Mouse (Mus musculus) hematopoietic stem cell, adult 5-6 weeks (primary cell): ENCODE measurements at regions not wholly inside any gene's neighbourhood (a gene's known extent, or its start where the extent isn't known, plus 50 kb on each side); places are given as distances from the start of the nearest gene placed in this dataset.
"Not testable (repeated sequence)": the region's sequence is repeated elsewhere in the genome, so short reads cannot be mapped to it uniquely, and the experiment has no call there.

ENCODE experiments used
- ATAC-seq, 2 experiments: fragments of 125-278 bp in 1 of 2; replicated peaks in 1 of 2; 2 replicates each; pipeline ENCODE4 v1.8.0; 2016 to 2017; ENCODE audit warnings: inconsistent platforms in 2 of 2, mild to moderate bottlenecking in 2 of 2, moderate number of reproducible peaks in 2 of 2, low read depth in 1 of 2, moderate TSS enrichment in 1 of 2; ENCODE audit not compliant: low FRiP score in 2 of 2, poor library complexity in 2 of 2, severe bottlenecking in 2 of 2, insufficient read depth in 1 of 2, low TSS enrichment in 1 of 2

- peak; percentile 58 to 66; a peak in 2 of 4 replicates for ATAC-seq
Measured at GRCm38 (mm10) chr13:113494688-113495087, 123.7 kb downstream of the Snx18 start.

DNA sequence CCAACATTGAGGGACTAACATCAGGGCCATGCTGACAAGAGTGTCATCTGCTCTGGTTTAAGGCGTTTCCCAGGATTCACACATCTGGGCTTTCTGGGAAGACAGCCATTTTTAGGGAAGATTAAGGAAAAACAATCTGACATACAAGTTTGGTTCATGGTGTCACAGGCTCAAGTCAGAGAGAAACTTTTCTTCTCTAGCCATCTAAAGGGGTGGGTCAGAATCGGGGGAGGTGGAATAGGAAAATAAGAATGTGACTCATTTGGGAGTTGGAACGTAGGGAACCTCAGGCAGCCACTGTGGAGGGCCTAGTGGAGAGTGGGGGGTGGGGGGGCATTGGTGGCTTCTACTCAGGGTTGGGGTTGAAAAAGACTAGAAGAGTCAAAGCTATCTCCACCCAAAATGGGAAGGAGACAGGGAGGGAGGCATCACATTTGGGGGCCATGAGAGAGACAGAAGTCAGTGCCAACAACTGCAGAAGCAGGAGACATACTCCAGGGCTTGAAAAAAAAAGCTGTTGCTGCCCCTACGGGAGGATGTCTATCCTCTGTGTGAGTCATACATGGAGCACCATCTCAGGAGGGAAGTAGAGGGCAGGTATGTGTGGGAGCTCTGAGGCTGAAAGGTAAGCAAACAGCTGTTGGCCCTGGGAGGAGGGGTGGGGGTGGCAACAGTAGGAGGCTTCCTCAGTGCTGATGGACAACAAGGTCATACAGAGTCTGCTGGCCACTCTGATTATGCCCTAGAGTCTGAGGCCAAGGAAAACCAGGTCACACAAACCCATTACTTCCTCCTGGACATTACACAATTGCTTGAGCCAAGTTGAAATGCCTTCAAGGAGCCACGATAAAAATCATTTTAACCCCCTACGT is 128.2 kb downstream of the Snx18 start:
- ATAC-seq: no peak

GRCm38 (mm10) chr13:113486368-113486955 is 131.9 kb downstream of the Snx18 start:
- ATAC-seq: peak; percentile 65

- peak in 1 of 2 experiments; percentile 72; a peak in 1 of 4 replicates for ATAC-seq
Measured at GRCm38 (mm10) chr13:113485511-113485910, 132.9 kb downstream of the Snx18 start.

- ATAC-seq: no peak
Measured at GRCm38 (mm10) chr13:113484159-113484762, 134.1 kb downstream of the Snx18 start.

DNA sequence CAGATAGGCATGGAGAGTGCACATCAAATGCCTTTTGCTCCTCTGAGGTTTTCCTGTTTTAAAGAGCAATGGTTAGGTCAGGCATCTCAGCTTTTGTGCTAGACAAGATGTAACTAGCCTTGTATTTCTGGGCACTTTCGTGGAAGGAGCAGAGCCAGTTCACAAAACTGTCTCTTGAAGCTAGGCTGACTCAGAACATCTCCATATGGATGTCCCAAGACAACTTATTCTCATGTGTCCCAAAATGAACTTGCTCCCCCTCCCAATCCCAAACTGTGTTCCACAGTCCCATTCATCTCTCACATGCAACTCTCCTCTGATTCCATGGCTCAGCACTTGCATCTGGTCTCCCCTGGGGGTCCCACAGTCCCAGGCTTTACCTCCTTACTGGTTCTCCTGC is 135.5 kb downstream of the Snx18 start:
- no peak for ATAC-seq

DNA sequence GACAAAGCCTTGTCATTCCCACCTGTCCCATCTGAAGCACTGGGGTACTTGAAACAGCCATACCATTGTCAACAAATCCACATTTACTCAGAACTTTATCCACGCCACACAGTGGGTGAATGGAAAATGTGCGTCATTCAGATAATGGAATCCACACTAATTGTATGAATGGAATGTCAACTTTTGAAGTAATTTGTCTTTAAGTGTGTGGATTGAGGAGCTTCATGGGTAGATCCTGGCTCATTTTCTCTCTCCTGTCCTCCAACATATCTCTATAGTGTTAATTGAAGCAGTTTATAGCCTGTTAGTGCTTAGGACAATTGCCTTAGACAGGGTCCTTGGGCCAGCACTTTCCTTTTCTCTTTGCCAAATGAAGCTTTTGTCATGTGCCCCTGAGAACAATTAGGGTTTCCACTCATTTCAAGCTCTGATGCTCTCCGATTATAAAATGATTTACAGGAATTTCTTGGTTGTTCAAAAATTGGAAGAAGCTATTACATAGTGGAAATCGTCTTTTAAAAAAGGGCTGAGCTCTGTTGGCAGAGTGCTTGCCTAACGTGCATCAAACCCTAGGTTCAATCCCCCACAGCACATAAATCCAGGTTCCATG is 140.4 kb downstream of the Snx18 start:
- no peak for ATAC-seq

DNA sequence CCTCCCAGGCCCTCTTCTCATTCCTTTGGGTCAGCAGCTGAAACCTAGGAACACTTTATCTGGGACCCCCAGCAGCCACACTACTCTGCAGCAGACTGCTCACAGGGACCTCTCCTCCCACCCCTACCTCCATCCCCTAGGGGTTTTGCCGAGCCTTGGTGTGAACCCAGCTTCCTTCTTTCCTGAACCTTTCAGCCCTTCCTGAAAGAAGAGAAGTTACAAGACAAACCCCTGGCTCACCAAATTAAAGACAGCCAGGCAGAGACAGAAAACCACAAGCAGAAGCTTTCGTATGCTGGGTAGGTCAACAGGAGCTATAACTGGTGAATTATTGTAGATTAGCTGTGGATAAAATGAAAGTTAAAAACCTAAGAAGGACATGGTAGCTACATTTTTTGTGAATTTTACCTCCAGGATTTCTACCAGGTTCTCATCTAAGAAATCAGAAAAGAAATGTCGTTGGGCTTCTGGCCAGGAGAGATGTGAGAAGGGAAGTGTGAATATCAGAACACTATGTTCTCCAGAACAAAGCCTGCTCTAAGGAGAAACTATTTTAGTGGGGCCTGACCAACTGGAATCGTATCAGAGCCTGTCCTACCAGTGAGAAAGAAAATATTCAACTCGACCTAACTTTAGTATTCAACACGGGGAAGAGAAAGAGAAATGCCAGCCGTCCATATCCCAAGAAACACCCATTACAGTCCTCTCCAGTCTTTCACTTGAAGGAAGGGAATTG is 147.4 kb downstream of the Snx18 start:
- ATAC-seq: peak in 1 of 2 experiments; percentile 27; a peak in 1 of 4 replicates

DNA sequence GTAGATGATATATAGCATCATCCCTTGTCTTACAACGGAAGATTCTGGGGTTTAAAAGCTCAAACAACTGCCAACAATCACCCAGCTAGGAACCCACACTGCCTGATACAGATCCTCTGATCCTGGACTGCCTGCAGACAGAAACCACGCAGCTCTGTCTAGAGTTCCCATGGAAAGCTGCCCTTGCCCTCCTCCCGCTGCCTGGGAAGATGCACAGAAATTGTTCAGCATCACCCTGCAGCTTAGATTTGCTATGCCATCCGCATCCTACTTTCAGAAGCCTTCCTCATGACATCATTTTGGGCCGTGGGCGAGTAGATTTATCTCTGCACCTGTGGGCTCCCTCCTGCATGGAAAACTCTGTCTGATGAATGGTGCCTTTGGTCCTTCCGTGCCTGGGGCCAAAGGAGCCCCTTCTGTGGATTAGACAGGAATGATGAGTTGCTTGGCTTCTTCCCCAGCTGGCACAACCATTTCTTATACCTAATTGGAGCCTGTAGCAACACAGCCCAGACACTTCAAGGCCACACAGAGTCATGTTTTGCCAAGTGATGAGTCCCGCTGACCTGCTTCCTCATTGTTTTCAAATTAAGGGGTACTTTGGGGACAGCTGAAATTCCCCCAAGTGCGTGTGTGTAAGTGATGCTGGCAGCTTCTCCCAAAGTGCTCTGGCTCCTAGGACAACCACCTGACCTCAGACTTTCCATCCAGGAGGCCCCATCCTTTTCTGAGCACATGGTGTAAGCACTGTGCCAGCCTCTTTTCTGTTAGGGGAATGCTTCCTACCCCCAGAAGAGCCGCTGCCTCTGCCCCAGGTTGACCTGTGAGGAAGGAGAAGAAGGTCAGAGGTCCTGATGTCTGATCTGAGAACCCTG is 153.9 kb downstream of the Snx18 start:
- no peak; a peak in 1 of 4 replicates for ATAC-seq

- no peak for ATAC-seq
Measured at GRCm38 (mm10) chr13:113463420-113463819, 154.9 kb downstream of the Snx18 start.

DNA sequence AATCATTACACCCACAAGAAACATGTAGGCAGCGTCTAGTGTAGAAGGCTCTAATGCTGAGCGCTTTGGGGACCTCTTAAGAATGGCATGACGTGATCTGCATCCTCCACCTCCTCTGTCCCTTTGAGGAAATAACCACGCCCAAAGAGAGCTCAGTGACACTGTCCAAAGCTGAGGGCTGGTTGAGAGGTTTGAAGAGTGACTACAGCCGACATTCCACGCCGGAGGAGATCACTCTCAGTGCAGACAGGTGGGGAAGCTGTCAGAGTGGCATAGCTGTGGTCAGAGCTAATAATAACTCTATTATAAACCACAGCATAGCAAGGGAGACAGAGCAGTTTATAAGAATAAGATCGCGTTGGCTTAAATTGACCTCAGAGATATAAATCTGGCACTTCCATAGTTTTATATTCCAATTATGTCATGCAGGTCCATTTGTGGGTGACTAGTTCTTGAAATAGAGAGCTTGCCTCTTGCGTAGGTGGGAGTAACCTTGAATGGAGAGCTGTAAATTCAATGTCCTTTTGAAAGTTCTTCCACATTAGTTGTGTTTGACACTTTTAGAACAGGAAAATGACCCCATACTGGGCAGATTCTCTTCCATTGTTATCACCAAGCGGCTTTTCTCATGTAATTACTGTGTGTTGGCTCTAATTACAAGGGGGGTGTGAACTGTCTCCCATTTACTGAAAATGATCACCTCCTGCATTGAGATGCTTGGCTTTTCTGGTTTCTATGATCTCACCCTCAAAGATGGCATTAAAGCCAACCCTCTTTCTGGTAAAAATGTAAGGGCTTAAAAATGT is 161.7 kb downstream of the BC067074 start:
- peak; percentile 46 to 60 for ATAC-seq

DNA sequence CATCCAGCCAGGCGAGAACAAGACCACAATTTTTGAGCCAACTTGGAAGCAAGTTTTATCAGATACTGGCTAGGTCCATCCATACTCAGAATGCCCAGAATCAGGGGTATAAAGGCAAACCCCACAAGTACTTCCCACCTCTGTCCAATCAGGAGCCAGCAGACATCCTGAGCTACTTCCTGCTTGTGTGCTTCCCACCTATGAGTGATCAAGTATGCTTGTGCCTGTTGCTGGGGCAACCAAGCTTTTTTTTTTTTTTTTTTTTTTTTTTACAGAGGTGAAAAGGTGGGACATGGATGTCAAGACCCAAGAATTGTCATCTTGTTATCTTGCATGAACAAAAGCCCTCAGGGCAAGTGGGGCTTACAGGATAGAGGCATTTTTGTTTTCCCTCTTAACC is 155.4 kb downstream of the BC067074 start:
- peak in 1 of 2 experiments; percentile 33; a peak in 1 of 4 replicates for ATAC-seq

DNA sequence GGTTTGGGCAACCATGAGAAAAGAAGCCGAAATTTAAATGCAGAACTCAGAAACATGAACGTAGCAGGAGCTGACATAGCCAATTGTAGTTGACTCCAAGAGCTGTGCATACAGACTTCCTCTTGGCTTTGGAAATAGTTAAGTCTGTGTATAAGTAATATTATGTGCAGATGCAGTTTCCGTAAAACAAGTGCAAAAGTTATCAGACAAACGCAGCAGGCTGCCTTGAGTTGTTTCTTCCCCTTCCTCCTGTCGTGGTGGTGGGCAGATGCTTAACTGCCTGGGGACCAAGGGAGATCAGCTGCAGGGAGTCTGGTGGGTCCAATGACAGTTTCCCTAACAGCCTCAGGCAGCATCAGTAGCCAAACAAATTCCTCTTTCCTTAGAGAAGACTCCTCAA is 153.3 kb downstream of the BC067074 start:
- ATAC-seq: peak; percentile 74 to 88

GRCm38 (mm10) chr13:113444481-113444880 is 151.5 kb downstream of the BC067074 start:
- ATAC-seq: not testable (repeated sequence)

GRCm38 (mm10) chr13:113443078-113443477 is 150.1 kb downstream of the BC067074 start:
- ATAC-seq: no peak

- ATAC-seq: no peak
Measured at GRCm38 (mm10) chr13:113442169-113442568, 149.2 kb downstream of the BC067074 start.
